Comparison of ENCODE assay signal across 25 mouse cellular contexts in the genomic region with DNA sequence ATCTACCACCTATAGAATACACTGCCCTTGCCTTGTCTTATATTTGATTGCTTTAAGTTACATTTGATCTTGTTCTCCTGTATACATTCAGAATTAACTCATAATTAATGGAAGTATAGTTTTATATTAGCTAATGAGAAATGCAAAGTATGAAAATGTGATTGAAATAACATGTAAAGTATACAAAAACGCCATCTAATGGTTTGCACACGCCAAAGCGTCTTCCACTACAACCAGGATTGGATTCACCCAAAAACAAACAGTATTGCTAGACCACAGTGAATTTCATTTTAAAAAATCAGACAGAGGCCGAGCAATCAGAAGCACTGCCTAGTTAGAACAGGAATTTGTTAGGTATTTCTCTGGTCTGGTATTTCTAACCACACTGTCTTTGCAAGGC. TPM values are rescaled to one million over a fixed set of nuclear protein-coding genes. Genes with fewer than 3 reads are reported as not detected.
A peak's percentile ranks its signal among the peaks of the same experiment; 100 is the strongest.
DNase-seq lines count a peak whose midpoint lies in the region; ATAC-seq and TF ChIP-seq lines count a peak whose summit lies in the region.
"Had no signal": no experiment of that assay in that cellular context is flagged by ENCODE, and none has a peak within 500 bp of the region (broad histone marks: within the 10 kb centered on the region; RNA-seq: fewer than 3 reads in every experiment).

No protein-coding gene starts in this region.

- H3K9ac ChIP-seq in heart, postnatal 0 days (replicated peaks; ENCODE audit: low read depth, low read length): no peak overlapping the region
- H3K9ac ChIP-seq in heart, embryonic 11.5 days (ENCODE audit: low read depth, low read length): no peak overlapping the region
- no peak overlapping the region for H3K9ac ChIP-seq in MEL (ENCODE audit: control insufficient read depth, low read depth, low read length, poor library complexity, severe bottlenecking)
- H3K9ac ChIP-seq: embryonic facial prominence, embryonic 13.5 days; heart, embryonic 15.5 days; hindbrain, embryonic 13.5 days; limb, embryonic 15.5 days; liver, embryonic 13.5 days; neural tube, embryonic 13.5 days had no signal

- no peak for TF ChIP-seq POLR2A in MEL (IDR thresholded peaks at IDR 0.05; ENCODE audit: control insufficient read depth in 1 of 2, insufficient read depth in 1 of 2, low read depth in 1 of 2, low read length in 2 of 2, poor library complexity in 1 of 2)

- no peak overlapping the region for H3K27ac ChIP-seq in heart, postnatal 0 days (ENCODE audit: low read depth)
- H3K27ac ChIP-seq in heart, embryonic 11.5 days (ENCODE audit: low read depth, low read length): no peak overlapping the region
- no peak overlapping the region; the same call in 1 of the 2 replicates for H3K27ac ChIP-seq in layer of hippocampus, adult 2 months
- no peak overlapping the region for H3K27ac ChIP-seq in MEL (ENCODE audit: control insufficient read depth, low read depth, low read length)
- H3K27ac ChIP-seq: embryonic facial prominence, embryonic 13.5 days; forebrain, embryonic 10.5 days; heart, embryonic 15.5 days; hindbrain, embryonic 13.5 days; limb, embryonic 10.5 days; limb, embryonic 15.5 days; liver, embryonic 13.5 days; neural tube, embryonic 13.5 days had no signal

- no peaks in the 10 kb centered on the region for H3K36me3 ChIP-seq in heart, postnatal 0 days (replicated peaks; ENCODE audit: control insufficient read depth, insufficient read depth, low read length)
- no peaks in the 10 kb centered on the region for H3K36me3 ChIP-seq in heart, embryonic 11.5 days (ENCODE audit: control insufficient read depth, insufficient read depth, low read length)
- peaks cover 0 to 2% of the 10 kb centered on the region in 2 experiments; a peak in 2 of 4 replicates for H3K36me3 ChIP-seq in MEL (ENCODE audit: control insufficient read depth in 1 of 2, insufficient read depth in 2 of 2, low read length in 2 of 2)
- H3K36me3 ChIP-seq: embryonic facial prominence, embryonic 13.5 days; forebrain, embryonic 10.5 days; heart, embryonic 15.5 days; hindbrain, embryonic 13.5 days; limb, embryonic 10.5 days; limb, embryonic 15.5 days; liver, embryonic 13.5 days; neural tube, embryonic 13.5 days had no signal

- no peaks in the 10 kb centered on the region for H3K27me3 ChIP-seq in heart, postnatal 0 days (ENCODE audit: control insufficient read depth, insufficient read depth, low read length)
- H3K27me3 ChIP-seq in heart, embryonic 11.5 days (ENCODE audit: control insufficient read depth, insufficient read depth, low read length): no peaks in the 10 kb centered on the region
- no peaks in the 10 kb centered on the region; a peak in 1 of 4 replicates for H3K27me3 ChIP-seq in MEL (ENCODE audit: control insufficient read depth in 1 of 2, insufficient read depth in 2 of 2, low read length in 2 of 2)
- H3K27me3 ChIP-seq: embryonic facial prominence, embryonic 13.5 days; heart, embryonic 15.5 days; hindbrain, embryonic 13.5 days; limb, embryonic 15.5 days; neural tube, embryonic 13.5 days had no signal

- no peaks in the 10 kb centered on the region for H3K9me3 ChIP-seq in heart, postnatal 0 days (replicated peaks; ENCODE audit: control insufficient read depth, low read length)
- H3K9me3 ChIP-seq in heart, embryonic 11.5 days (replicated peaks; ENCODE audit: control insufficient read depth, low read length): no peaks in the 10 kb centered on the region
- no peaks in the 10 kb centered on the region for H3K9me3 ChIP-seq in MEL (replicated peaks; ENCODE audit: insufficient read depth, low read length)
- H3K9me3 ChIP-seq: embryonic facial prominence, embryonic 13.5 days; forebrain, embryonic 10.5 days; heart, embryonic 15.5 days; hindbrain, embryonic 13.5 days; limb, embryonic 10.5 days; limb, embryonic 15.5 days; liver, embryonic 13.5 days; neural tube, embryonic 13.5 days had no signal

- peak; percentile 20; the same call in 1 of the 2 replicates for TF ChIP-seq CTCF in heart, postnatal 0 days (IDR thresholded peaks at IDR 0.05; ENCODE audit: low read depth)
- peak; percentile 69 for TF ChIP-seq CTCF in layer of hippocampus, adult 2 months (conservative IDR thresholded peaks at IDR 0.05)
- peak in 1 of 3 experiments; percentile 48; a peak in 3 of 6 replicates for TF ChIP-seq CTCF in MEL (IDR thresholded peaks at IDR 0.05 in 2 of 3, conservative IDR thresholded peaks at IDR 0.05 in 1 of 3; ENCODE audit: control insufficient read depth in 1 of 3, insufficient read depth in 1 of 3, low read depth in 2 of 3, low read length in 3 of 3, poor library complexity in 1 of 3, severe bottlenecking in 1 of 3)

- TF ChIP-seq EP300 in heart, postnatal 0 days (IDR thresholded peaks at IDR 0.05; ENCODE audit: low read depth): no peak
- no peak for TF ChIP-seq EP300 in MEL (IDR thresholded peaks at IDR 0.05; ENCODE audit: low read depth in 1 of 2, low read length in 2 of 2)

- no peak overlapping the region for H3K4me2 ChIP-seq in heart, postnatal 0 days (ENCODE audit: low read depth, low read length)
- no peak overlapping the region for H3K4me2 ChIP-seq in heart, embryonic 11.5 days
- H3K4me2 ChIP-seq: embryonic facial prominence, embryonic 13.5 days; heart, embryonic 15.5 days; hindbrain, embryonic 13.5 days; limb, embryonic 15.5 days; liver, embryonic 13.5 days; neural tube, embryonic 13.5 days had no signal

- TF ChIP-seq RAD21 in MEL (IDR thresholded peaks at IDR 0.05; ENCODE audit: low read depth, low read length): peak; percentile 55

- H3K4me3 ChIP-seq in heart, postnatal 0 days (ENCODE audit: low read depth, low read length): no peak overlapping the region
- H3K4me3 ChIP-seq in heart, embryonic 11.5 days (ENCODE audit: low read depth, low read length): no peak overlapping the region
- no peak overlapping the region for H3K4me3 ChIP-seq in layer of hippocampus, adult 2 months
- H3K4me3 ChIP-seq in MEL (ENCODE audit: control insufficient read depth in 1 of 2, insufficient read depth in 1 of 2, low read depth in 2 of 2, low read length in 2 of 2): no peak overlapping the region
- H3K4me3 ChIP-seq: embryonic facial prominence, embryonic 13.5 days; forebrain, embryonic 10.5 days; heart, embryonic 15.5 days; hindbrain, embryonic 13.5 days; limb, embryonic 10.5 days; limb, embryonic 15.5 days; liver, embryonic 13.5 days; neural tube, embryonic 13.5 days had no signal

- no peak for DNase-seq in heart, postnatal 0 days (ENCODE audit: low spot score)
- DNase-seq in layer of hippocampus, adult 2 months (ENCODE audit: low spot score in 2 of 2): no peak
- DNase-seq in layer of hippocampus, adult 18-20 months (ENCODE audit: low spot score in 2 of 2): no peak
- DNase-seq in MEL (ENCODE audit: low read depth, low spot score): no peak
- DNase-seq in brain, adult 2 months (ENCODE audit: low read depth, low spot score): peak; percentile 24
- DNase-seq in thymus, adult 18-20 months: no peak
- DNase-seq: adrenal gland, adult 8-10 months; cerebellum, adult 11 months; cerebellum, adult 9-11 months; embryo, embryonic 11 days; heart, postnatal 36 days; kidney, adult 8-10 months; kidney, postnatal 10 days; liver, embryonic 13.5 days; lung, adult 18-20 months; lung, postnatal 14 days had no signal

- WGBS in heart, postnatal 0 days: 76% methylated on average over 4 of the region's 4 CpGs
- 78% methylated on average over 4 of the region's 4 CpGs for WGBS in heart, embryonic 11.5 days (ENCODE audit: insufficient replicate concordance)

- ATAC-seq in heart, postnatal 0 days (ENCODE audit: insufficient read depth, low read depth): no peak
- no peak for ATAC-seq in heart, embryonic 11.5 days (replicated peaks; ENCODE audit: insufficient number of reproducible peaks, low FRiP score, low TSS enrichment)
- ATAC-seq: forebrain, embryonic 16.5 days had no signal

- H3K4me1 ChIP-seq in heart, postnatal 0 days (ENCODE audit: control insufficient read depth, insufficient read depth): 0 out of 2 replicates have a peak, but pooled peaks cover 4% of the 10 kb centered on the region
- H3K4me1 ChIP-seq in heart, embryonic 11.5 days (ENCODE audit: control insufficient read depth, insufficient read depth, low read length): no peaks in the 10 kb centered on the region
- H3K4me1 ChIP-seq in MEL (ENCODE audit: control insufficient read depth in 1 of 2, insufficient read depth in 2 of 2, low read length in 2 of 2): peaks cover 2 to 8% of the 10 kb centered on the region in 2 experiments; a peak in 2 of 4 replicates
- H3K4me1 ChIP-seq: embryonic facial prominence, embryonic 13.5 days; hindbrain, embryonic 13.5 days; limb, embryonic 10.5 days; limb, embryonic 15.5 days; neural tube, embryonic 13.5 days had no signal

- H3K79me2 ChIP-seq in MEL (ENCODE audit: control insufficient read depth, insufficient read depth, low read length, poor library complexity): no peaks in the 10 kb centered on the region

TF ChIP-seq in MEL, 35 proteins besides CTCF, POLR2A, EP300 and RAD21:
- TF ChIP-seq SMC3 (IDR thresholded peaks at IDR 0.05; ENCODE audit: low read depth, low read length): peak; percentile 47
- no peak for TF ChIP-seq TAL1 (IDR thresholded peaks at IDR 0.05; ENCODE audit: low read length)
- TF ChIP-seq E2F4 (IDR thresholded peaks at IDR 0.05; ENCODE audit: borderline replicate concordance, low read depth, low read length): no peak
- TF ChIP-seq ZMIZ1 (IDR thresholded peaks at IDR 0.05; ENCODE audit: low read depth, low read length): no peak
- no peak for TF ChIP-seq NELFE (IDR thresholded peaks at IDR 0.05; ENCODE audit: low read depth, low read length)
- peak; percentile 40; the same call in 1 of the 2 replicates for TF ChIP-seq ZC3H11A (IDR thresholded peaks at IDR 0.05; ENCODE audit: low read depth, low read length)
- TF ChIP-seq MXI1 (IDR thresholded peaks at IDR 0.05; ENCODE audit: low read depth, low read length): no peak
- no peak for TF ChIP-seq MYC (IDR thresholded peaks at IDR 0.05; ENCODE audit: low read depth, low read length)

RNA-seq across cellular contexts. Expression of a gene that starts 31.6 kb away (rescaled TPM):
- total RNA-seq in heart, postnatal 0 days (2014; rRNA removed; ENCODE audit: low replicate concordance): 4.7 and 8.9 TPM in 2 replicates
- 3.3 and 3.6 TPM in 2 replicates for polyA plus RNA-seq in heart, postnatal 0 days (2015; fragmentation: Nextera tagmentation; extraction: Ambion mirVana)
- 7.1 and 7.8 TPM in 2 replicates for polyA plus RNA-seq in heart, embryonic 11.5 days (2014; fragmentation: Nextera tagmentation; extraction: Ambion mirVana)
- 10 to 100 TPM; 22.4 to 23.5 TPM for total RNA-seq in layer of hippocampus, adult 2 months (2021)
- total RNA-seq in layer of hippocampus, adult 18-20 months (2021): 10 to 100 TPM; 22.5 to 24.5 TPM
- total RNA-seq in MEL (2012; rRNA removed): 0.31 and 0.42 TPM in 2 replicates
- 1 to 10 TPM in 1 of 2 experiments, not detected in 1; 2.5 TPM for polyA plus RNA-seq in MEL (2012; ENCODE audit: insufficient read depth in 1 of 2, insufficient read length in 2 of 2, low read depth in 1 of 2, low replicate concordance in 2 of 2, missing spikeins in 1 of 2)
